Mouse (Mus musculus): ENCODE measurements around the gene Mn1.

DNA sequence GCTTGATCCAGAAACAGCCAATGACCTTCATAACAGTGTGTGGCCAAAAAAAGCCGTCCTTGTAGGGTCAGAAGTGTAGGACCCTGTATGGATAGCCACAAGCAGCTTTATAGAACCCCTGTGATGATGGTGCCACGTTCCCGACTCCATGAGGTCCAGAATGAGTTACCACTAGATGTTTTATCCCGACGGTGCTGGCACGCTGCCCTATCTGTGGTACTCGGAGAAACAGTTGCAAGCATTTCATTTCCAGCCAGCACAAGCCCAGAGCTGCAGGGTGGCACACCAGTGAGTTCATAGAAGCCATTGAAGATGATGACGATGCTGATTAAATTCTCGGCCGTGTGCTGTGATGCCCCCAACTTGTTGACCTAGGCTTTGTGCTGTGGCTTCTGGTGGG is 26.3 kb upstream of the Mn1 start:
- TF ChIP-seq CTCF (IDR thresholded peaks at IDR 0.05; ENCODE audit: low read depth, low read length), result no peak
- no peak for TF ChIP-seq POLR2A (IDR thresholded peaks at IDR 0.05; ENCODE audit: extremely low read depth, insufficient read depth, low read length)
